Mouse (Mus musculus): ENCODE data around the gene Rcc1l.
A peak's percentile ranks its signal among the peaks of the same experiment; 100 is the strongest.

Rcc1l gene

DNA sequence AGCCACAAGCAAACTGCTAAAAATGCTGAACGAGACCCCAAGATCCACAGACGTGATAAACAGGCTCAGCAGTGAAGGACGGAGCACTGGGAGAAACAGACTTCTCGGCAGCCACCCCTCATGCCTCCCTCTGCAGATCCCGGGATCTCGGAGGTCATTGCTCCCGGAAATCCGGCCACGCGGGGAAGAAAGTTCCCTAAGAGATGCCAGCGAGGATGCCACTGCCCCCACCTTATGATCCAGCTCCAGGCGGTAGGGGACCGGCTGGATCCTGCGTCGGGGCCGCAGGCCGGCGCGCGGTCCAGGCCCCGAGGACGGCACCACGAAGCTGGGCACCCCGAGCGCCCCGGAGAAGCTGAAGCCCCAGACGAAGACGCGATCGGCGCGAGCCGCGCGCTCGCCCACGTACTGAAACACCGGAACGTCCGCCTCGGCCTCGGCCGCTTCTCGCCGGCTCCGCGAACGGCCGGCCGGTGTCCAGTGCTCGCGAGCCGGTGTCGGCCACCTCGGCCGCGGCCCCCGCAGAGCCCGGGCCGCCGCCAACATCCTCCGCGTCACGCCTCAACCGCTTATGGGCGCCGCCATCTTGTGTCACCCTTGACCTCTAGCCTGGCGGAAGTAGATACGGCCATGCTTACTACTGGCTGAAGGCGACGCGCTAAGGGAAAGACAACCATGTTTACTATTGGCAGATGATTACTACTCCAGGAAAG is at the start of gene Rcc1l:
Gene Rcc1l, minus strand, starts transcription at position 606 of the 713 bp plus-strand sequence.
- DNase-seq = peak; percentile 84

GRCm38 (mm10) chr5:134225110-134225901 is 48.7 kb upstream of the Rcc1l start:
- DNase-seq = peak; percentile 40

- DNase-seq = no peak
Measured at GRCm38 (mm10) chr5:134221708-134222150, 45.2 kb upstream of the Rcc1l start.

DNA sequence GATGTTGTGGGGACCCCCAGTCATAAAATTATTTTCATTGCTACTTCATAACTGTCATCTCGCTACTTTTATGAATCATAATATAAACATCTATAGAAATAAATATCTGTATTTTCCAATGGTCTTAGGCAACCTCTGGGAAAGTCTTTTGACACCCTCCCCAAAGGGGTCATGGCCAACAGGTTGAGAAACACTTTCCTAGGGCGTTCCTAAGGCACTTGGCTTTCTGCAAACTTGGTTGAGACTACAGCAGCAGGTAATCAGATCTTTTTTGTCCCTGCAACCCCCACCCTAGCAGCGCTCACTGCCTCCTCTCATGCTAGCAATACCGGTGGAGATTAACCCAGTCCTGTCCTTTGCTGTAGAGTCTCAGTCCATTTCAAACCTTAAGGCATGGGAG is 44.7 kb upstream of the Rcc1l start:
- no peak for DNase-seq

- DNase-seq = no peak
Measured at GRCm38 (mm10) chr5:134217900-134218299, 41.3 kb upstream of the Rcc1l start.

- no peak for DNase-seq
Measured at GRCm38 (mm10) chr5:134214021-134214806, 37.6 kb upstream of the Rcc1l start.

GRCm38 (mm10) chr5:134209931-134210554 is 33.5 kb upstream of the Rcc1l start:
- DNase-seq = no peak

GRCm38 (mm10) chr5:134206721-134207120 is 30.1 kb upstream of the Rcc1l start:
- no peak for DNase-seq

GRCm38 (mm10) chr5:134193664-134194063 is 17.1 kb upstream of the Rcc1l start:
- DNase-seq = no peak

GRCm38 (mm10) chr5:134188571-134188970 is 12.0 kb upstream of the Rcc1l start:
- DNase-seq = peak; percentile 51

- DNase-seq = peak; percentile 74
Measured at GRCm38 (mm10) chr5:134186961-134187731, 10.6 kb upstream of the Rcc1l start.

- no peak for DNase-seq
Measured at GRCm38 (mm10) chr5:134186059-134186458, 9.5 kb upstream of the Rcc1l start.

GRCm38 (mm10) chr5:134183880-134184808 is 7.6 kb upstream of the Rcc1l start, which contains the start of gene Gtf2ird2:
Gtf2ird2 (plus strand) TSS chr5:134184019.
- peak; percentile 100 for DNase-seq

- no peak for DNase-seq
Measured at GRCm38 (mm10) chr5:134183162-134183561, 6.6 kb upstream of the Rcc1l start.

DNA sequence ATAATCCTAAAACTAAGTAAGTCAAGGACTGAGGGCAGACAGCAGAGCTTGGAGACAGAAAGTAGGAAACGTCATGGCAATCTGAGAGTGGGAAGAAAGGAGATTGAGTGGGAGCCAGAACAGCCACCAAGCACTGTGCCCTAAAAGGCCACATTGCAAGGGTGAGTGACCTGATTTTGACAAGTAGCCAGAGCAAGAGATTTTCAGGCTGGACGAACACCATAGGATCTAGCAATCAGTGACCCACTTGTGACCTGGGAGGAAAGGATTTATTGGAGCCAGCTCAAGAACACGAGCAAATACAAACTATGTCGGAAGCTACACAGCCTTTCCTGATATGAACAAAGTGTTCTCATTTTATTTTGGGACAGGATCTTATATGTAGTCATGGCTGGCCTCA is 6.2 kb upstream of the Rcc1l start:
- DNase-seq = no peak

GRCm38 (mm10) chr5:134182172-134182571 is 5.6 kb upstream of the Rcc1l start:
- DNase-seq = no peak

DNA sequence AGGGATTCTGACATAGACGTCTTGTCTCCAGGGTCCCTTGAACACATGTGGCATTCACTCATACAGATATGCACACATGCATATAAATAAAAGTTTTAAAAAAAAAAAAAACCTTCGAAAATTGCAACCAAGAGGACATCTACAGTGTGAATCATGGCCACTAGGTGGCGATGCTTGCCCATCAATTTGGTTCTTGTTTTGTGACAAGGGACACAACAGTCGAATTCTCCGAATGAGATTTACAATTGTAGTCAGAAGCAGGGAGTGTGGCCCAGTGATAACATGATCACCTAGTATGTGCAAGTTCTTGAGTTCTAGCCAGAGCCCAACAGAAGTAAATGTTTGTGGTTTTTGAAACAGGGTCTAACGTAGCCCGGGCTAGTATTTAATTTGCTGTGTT is 3.3 kb upstream of the Rcc1l start:
- DNase-seq = peak; percentile 88

DNA sequence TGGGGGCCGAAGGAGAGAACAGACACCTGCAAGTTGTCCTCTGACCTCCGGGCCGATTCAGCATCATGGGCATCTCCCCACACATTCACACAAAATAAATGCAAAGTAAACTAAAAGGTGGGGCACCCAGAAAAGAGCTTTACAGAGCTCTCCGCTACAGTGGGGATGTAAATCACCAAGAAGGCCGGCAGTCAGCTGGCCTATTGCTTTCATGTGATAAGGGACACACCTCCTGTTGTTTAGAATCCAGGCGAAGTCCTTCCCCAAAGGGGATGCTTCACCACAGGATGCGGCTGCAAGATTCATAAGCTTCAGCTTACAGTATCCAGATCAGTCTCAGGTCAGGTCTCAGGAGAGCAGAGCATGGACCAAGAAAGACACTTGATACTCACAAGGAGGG is 2.0 kb upstream of the Rcc1l start:
- no peak for DNase-seq

- no peak for DNase-seq
Measured at GRCm38 (mm10) chr5:134175696-134176095, 878 bp downstream of the Rcc1l start.

DNA sequence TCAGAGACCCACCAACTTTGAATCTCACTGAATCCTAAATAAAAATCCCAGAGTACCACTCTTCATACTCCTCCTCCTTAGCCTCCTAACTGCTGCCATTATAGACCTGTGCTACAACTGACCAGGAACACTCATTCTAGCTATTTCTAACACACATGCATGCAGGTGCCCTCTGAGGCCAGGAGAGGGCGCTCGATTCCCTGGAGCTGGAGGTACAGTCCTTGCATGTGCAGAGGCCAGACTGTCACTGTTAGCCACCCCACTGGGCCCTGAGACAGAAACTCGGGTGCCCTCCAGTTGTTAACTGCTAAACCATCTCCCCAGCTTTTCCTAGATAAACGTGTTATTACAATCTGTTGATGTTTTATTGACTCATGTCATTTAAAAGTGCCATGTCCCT is 3.4 kb downstream of the Rcc1l start:
- DNase-seq = peak; percentile 52

- no peak for DNase-seq
Measured at GRCm38 (mm10) chr5:134170167-134170566, 6.4 kb downstream of the Rcc1l start.

Measured in thymus, postnatal 14 days (tissue).